Comparison of ENCODE assay signal across 14 mouse cellular contexts in genomic region chr13:52345375-52346026, GRCm38 (mm10).
DNase-seq lines count a peak whose midpoint lies in the region; ATAC-seq and TF ChIP-seq lines count a peak whose summit lies in the region.
"Had no signal": no experiment of that assay in that cellular context is flagged by ENCODE, and none has a peak within 500 bp of the region (broad histone marks: within the 10 kb centered on the region; RNA-seq: fewer than 3 reads in every experiment).

No protein-coding gene starts in this region.

- ATAC-seq in cerebellum, adult (ENCODE audit: insufficient number of reproducible peaks, low FRiP score, low TSS enrichment): 0 out of 2 replicates have a peak, but pooled peaks have one; percentile 31
- no peak for ATAC-seq in activated CD4-positive, CD25-positive, alpha-beta regulatory T cell, adult 4 months
- ATAC-seq in forebrain, embryonic 13.5 days: no peak
- ATAC-seq: forebrain, embryonic 15.5 days had no signal

- no peak overlapping the region for H3K9ac ChIP-seq in forebrain, embryonic 13.5 days
- H3K9ac ChIP-seq: embryonic facial prominence, embryonic 13.5 days; forebrain, embryonic 15.5 days; midbrain, embryonic 12.5 days had no signal

- WGBS in forebrain, embryonic 13.5 days: 60% methylated on average over 13 of the region's 13 CpGs

- TF ChIP-seq CTCF in layer of hippocampus, adult 2 months (conservative IDR thresholded peaks at IDR 0.05): no peak

- peak overlapping the region; percentile 61 for H3K27ac ChIP-seq in layer of hippocampus, adult 2 months
- no peak overlapping the region for H3K27ac ChIP-seq in forebrain, embryonic 13.5 days
- H3K27ac ChIP-seq: embryonic facial prominence, embryonic 13.5 days; forebrain, embryonic 15.5 days; limb, embryonic 10.5 days; midbrain, embryonic 12.5 days had no signal

- no peaks in the 10 kb centered on the region for H3K27me3 ChIP-seq in forebrain, embryonic 13.5 days
- H3K27me3 ChIP-seq: embryonic facial prominence, embryonic 13.5 days; forebrain, embryonic 15.5 days; midbrain, embryonic 12.5 days had no signal

- no peaks in the 10 kb centered on the region for H3K36me3 ChIP-seq in forebrain, embryonic 13.5 days (ENCODE audit: poor library complexity, severe bottlenecking)
- H3K36me3 ChIP-seq: embryonic facial prominence, embryonic 13.5 days; forebrain, embryonic 15.5 days; limb, embryonic 10.5 days; midbrain, embryonic 12.5 days had no signal

- peak overlapping the region; percentile 10 for H3K4me3 ChIP-seq in layer of hippocampus, adult 2 months
- H3K4me3 ChIP-seq in forebrain, embryonic 13.5 days: no peak overlapping the region
- H3K4me3 ChIP-seq: embryonic facial prominence, embryonic 13.5 days; forebrain, embryonic 15.5 days; limb, embryonic 10.5 days; midbrain, embryonic 12.5 days had no signal

- DNase-seq in cerebellum, adult 11 months: no peak
- DNase-seq in layer of hippocampus, adult 2 months (ENCODE audit: low spot score in 2 of 2): no peak
- DNase-seq in layer of hippocampus, adult 11-12 months (ENCODE audit: low spot score): no peak
- peak; percentile 2 for DNase-seq in 416B (ENCODE audit: low read depth)
- peak; percentile 52 to 55 for DNase-seq in cerebellum, postnatal 25 days
- DNase-seq: gastrocnemius, postnatal 36 days; kidney, adult 18-20 months had no signal

- H3K4me1 ChIP-seq in forebrain, embryonic 13.5 days: no peaks in the 10 kb centered on the region
- H3K4me1 ChIP-seq: embryonic facial prominence, embryonic 13.5 days; limb, embryonic 10.5 days; midbrain, embryonic 12.5 days had no signal

- no peaks in the 10 kb centered on the region for H3K9me3 ChIP-seq in forebrain, embryonic 13.5 days (replicated peaks)
- H3K9me3 ChIP-seq: embryonic facial prominence, embryonic 13.5 days; forebrain, embryonic 15.5 days; limb, embryonic 10.5 days; midbrain, embryonic 12.5 days had no signal

- H3K4me2 ChIP-seq in forebrain, embryonic 13.5 days: no peak overlapping the region
- H3K4me2 ChIP-seq: embryonic facial prominence, embryonic 13.5 days; forebrain, embryonic 15.5 days; midbrain, embryonic 12.5 days had no signal

Comparison
In these comparisons a context has a peak if more than half of its experiments do, and no peak if none do; other contexts are left out.
1. DNase-seq: peak in 416B (single experiment) and cerebellum, postnatal 25 days (2 of 2); none in cerebellum, adult 11 months (single experiment), layer of hippocampus, adult 2 months (0 of 2) and layer of hippocampus, adult 11-12 months (single experiment).